Mouse (Mus musculus) thymus, postnatal 0 days (tissue): ENCODE measurements around the gene BC030499. TPM values are rescaled to one million over a fixed set of nuclear protein-coding genes. Genes with fewer than 3 reads are reported as not detected.

Experiments
- DNase-seq: peaks from one replicate; pipeline ENCODE4 v3.0.0-alpha.2; 2015; ENCODE audit warnings: low spot score
- polyA plus RNA-seq: library from polyadenylated mRNA; unstranded; fragments of >200 nt; fragmentation: Nextera tagmentation; extraction: Ambion mirVana; gene quantifications from 2 replicates; pipeline ENCODE4 v1.2.1, GENCODE M21; 2015

BC030499 gene
- polyA plus RNA-seq, 1 experiment from 2014 or later = 0.29 TPM

GRCm38 (mm10) chr11:78345801-78346200, 55.2 kb downstream of the BC030499 start:
- peak; percentile 44 for DNase-seq

Other genes with a start within 250 kb of the BC030499 start
- 22.4 and 24.5 TPM in 2 replicates for gene Eral1, start 210.5 kb upstream of the BC030499 start, polyA plus RNA-seq
- gene Fam222b, start 196.2 kb upstream of the BC030499 start, polyA plus RNA-seq = 6.1 and 6.6 TPM in 2 replicates
- gene Traf4, start 125.3 kb upstream of the BC030499 start, polyA plus RNA-seq = 57.5 and 58.6 TPM in 2 replicates
- 14.1 and 14.5 TPM in 2 replicates for gene Nek8, start 114.2 kb upstream of the BC030499 start, polyA plus RNA-seq
- gene Tlcd1, start 114.1 kb upstream of the BC030499 start, polyA plus RNA-seq = 12.2 and 13.5 TPM in 2 replicates
- 1,919 and 1,995 TPM in 2 replicates for gene Rpl23a, start 107.3 kb upstream of the BC030499 start, polyA plus RNA-seq
- 26.4 and 29.6 TPM in 2 replicates for gene Rab34, start 102.4 kb upstream of the BC030499 start, polyA plus RNA-seq
- 0.49 and 0.84 TPM in 2 replicates for gene Proca1, start 97.4 kb upstream of the BC030499 start, polyA plus RNA-seq
- 74.6 and 74.7 TPM in 2 replicates for gene Sdf2, start 45.1 kb upstream of the BC030499 start, polyA plus RNA-seq
- 16.4 and 16.6 TPM in 2 replicates for gene Supt6, start 44.9 kb upstream of the BC030499 start, polyA plus RNA-seq
- gene 2610507B11Rik, start 29.1 kb upstream of the BC030499 start, polyA plus RNA-seq = 88.6 and 107 TPM in 2 replicates
- 28.0 and 31.5 TPM in 2 replicates for gene Spag5, start 10.7 kb downstream of the BC030499 start, polyA plus RNA-seq
- gene Aldoc, start 32.1 kb downstream of the BC030499 start, polyA plus RNA-seq = 2.3 TPM in 2 replicates
- gene Pigs, start 37.6 kb downstream of the BC030499 start, polyA plus RNA-seq = 43.9 and 47.9 TPM in 2 replicates
- 36.8 and 39.5 TPM in 2 replicates for gene Unc119, start 52.6 kb downstream of the BC030499 start, polyA plus RNA-seq
- 22.4 and 33.0 TPM in 2 replicates for gene Foxn1, start 95.7 kb downstream of the BC030499 start, polyA plus RNA-seq
- 0.43 and 0.76 TPM in 2 replicates for gene Slc13a2, start 131.4 kb downstream of the BC030499 start, polyA plus RNA-seq
- gene Slc46a1, start 174.9 kb downstream of the BC030499 start, polyA plus RNA-seq = 6.8 and 8.3 TPM in 2 replicates
- 0.17 and 0.31 TPM in 2 replicates for gene Sarm1, start 206.9 kb downstream of the BC030499 start, polyA plus RNA-seq
- 5.2 and 5.8 TPM in 2 replicates for gene Vtn, start 208.2 kb downstream of the BC030499 start, polyA plus RNA-seq
- gene Sebox, start 212.6 kb downstream of the BC030499 start, polyA plus RNA-seq = 0.17 TPM in 1 of 2 replicates, not detected in the other
- gene Tmem199, start 221.3 kb downstream of the BC030499 start, polyA plus RNA-seq = 53.6 and 54.2 TPM in 2 replicates
- gene Poldip2, start 221.4 kb downstream of the BC030499 start, polyA plus RNA-seq = 90.1 and 95.8 TPM in 2 replicates
- gene Tnfaip1, start 245.5 kb downstream of the BC030499 start, polyA plus RNA-seq = 17.9 and 18.3 TPM in 2 replicates
- gene Ift20, start 245.5 kb downstream of the BC030499 start, polyA plus RNA-seq = 151 and 161 TPM in 2 replicates